Mouse (Mus musculus) olfactory bulb, adult 2 months (tissue): ENCODE results near the gene Sh3bp2.

Experiments
- CTCF ChIP-seq: fragments of 200-500 bp; IDR thresholded peaks from 2 replicates; pipeline ENCODE4 v1.5.1; 2012; ENCODE audit warnings: low read depth, mild to moderate bottlenecking, low read length, moderate library complexity; ENCODE audit not compliant: insufficient read depth
- POLR2A ChIP-seq: fragments of 200-500 bp; IDR thresholded peaks from 2 replicates; pipeline ENCODE4 v1.6.1; 2012; ENCODE audit warnings: mild to moderate bottlenecking, low read depth, low read length, moderate library complexity; ENCODE audit not compliant: insufficient read depth

DNA sequence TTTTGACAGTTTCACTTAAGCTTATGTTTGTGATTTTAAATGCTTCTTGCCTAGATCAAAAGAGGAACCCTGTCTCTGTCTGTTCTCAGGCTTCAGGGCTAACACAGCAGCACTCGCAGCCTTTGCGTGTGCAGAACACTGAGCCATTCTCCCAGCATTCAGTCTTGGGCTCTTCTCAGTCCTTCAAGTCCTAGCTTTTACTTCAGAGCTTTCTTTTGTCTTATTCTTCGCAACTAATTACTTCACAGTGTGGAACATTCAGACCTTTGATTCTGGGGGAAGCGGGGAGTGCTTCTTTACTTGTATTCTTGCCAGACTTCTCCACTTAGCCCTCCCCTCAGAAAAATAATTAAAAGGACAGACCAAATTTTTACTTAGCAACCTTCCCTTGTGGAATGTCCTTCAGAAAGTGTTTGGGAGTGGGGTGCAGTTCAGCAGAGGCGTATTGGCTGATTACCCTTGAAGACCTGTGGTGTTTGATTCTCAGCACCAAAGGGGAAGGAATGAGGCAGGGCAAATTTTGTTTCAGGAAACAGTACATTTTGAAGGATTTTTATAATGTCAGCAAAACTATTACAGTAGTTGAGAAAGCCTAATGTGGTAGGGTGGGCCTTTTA lies 65.9 kb downstream of the Sh3bp2 start:
- TF ChIP-seq CTCF (no peak), POLR2A (no peak)
